Mouse (Mus musculus) midbrain, embryonic 14.5 days (tissue): Measurements from ENCODE around the gene Plekhm3. TPM values are rescaled to one million over a fixed set of nuclear protein-coding genes. Genes with fewer than 3 reads are reported as not detected.

ENCODE experiments used
- ATAC-seq: fragments of 200-750 bp; cut with Nextera tagmentation; 2 replicates; pipeline ENCODE4 v1.8.0; 2017; ENCODE audit warnings: moderate number of reproducible peaks, moderate library complexity; ENCODE audit not compliant: low FRiP score, low TSS enrichment
- DNase-seq: peaks from one replicate; pipeline ENCODE4 v3.0.0-alpha.2; 2015
- H3K27ac ChIP-seq: fragments of 300-500 bp; sonication (generic); replicated peaks from 2 replicates; pipeline ENCODE4 v1.5.1; 2014; ENCODE audit warnings: mild to moderate bottlenecking, low read depth, low read length, moderate library complexity
- H3K27me3 ChIP-seq: fragments of 300-500 bp; sonication (generic); 2 replicates; pipeline ENCODE4 v1.6.1; 2014; ENCODE audit warnings: low read length, control low read depth, mixed read lengths; ENCODE audit not compliant: control insufficient read depth, insufficient read depth
- H3K36me3 ChIP-seq: fragments of 300-500 bp; sonication (generic); 2 replicates; pipeline ENCODE4 v1.6.1; 2014; ENCODE audit warnings: low read length, control low read depth; ENCODE audit not compliant: control insufficient read depth, insufficient read depth
- H3K4me1 ChIP-seq: fragments of 300-500 bp; sonication (generic); 2 replicates; pipeline ENCODE4 v1.6.1; 2014; ENCODE audit warnings: mild to moderate bottlenecking, antibody characterized with exemption, low read length, control low read depth; ENCODE audit not compliant: control insufficient read depth, insufficient read depth
- H3K4me2 ChIP-seq: fragments of 300-500 bp; sonication (generic); 2 replicates; pipeline ENCODE4 v1.6.1; 2014; ENCODE audit warnings: mild to moderate bottlenecking, low read length, moderate library complexity
- H3K4me3 ChIP-seq: fragments of 300-500 bp; sonication (generic); replicated peaks from 2 replicates; pipeline ENCODE4 v1.5.1; 2014; ENCODE audit warnings: low read depth, low read length
- H3K9ac ChIP-seq: fragments of 300-500 bp; sonication (generic); replicated peaks from 2 replicates; pipeline ENCODE4 v1.6.1; 2014; ENCODE audit warnings: mild to moderate bottlenecking, low read length, moderate library complexity
- H3K9me3 ChIP-seq: fragments of 300-500 bp; sonication (generic); 2 replicates; pipeline ENCODE4 v1.6.1; 2016; ENCODE audit warnings: low read length, control low read depth, mixed read lengths; ENCODE audit not compliant: control insufficient read depth
- WGBS: fragments of 180-500 bp; shearing (Covaris S2); extraction: QIAGEN DNeasy Blood & Tissue Kit; methylation state at CpG from one replicate; pipeline ENCODE4 v1.1.7; 2014; 5-methylcytosine and 5-hydroxymethylcytosine counted together
- polyA plus RNA-seq: library from polyadenylated mRNA; unstranded; fragments of >200 nt; fragmentation: Nextera tagmentation; extraction: Ambion mirVana; gene quantifications from 2 replicates; pipeline ENCODE4 v1.2.1, GENCODE M21; 2014

Plekhm3 gene
- 11.7 and 12.3 TPM in 2 replicates for polyA plus RNA-seq

DNA sequence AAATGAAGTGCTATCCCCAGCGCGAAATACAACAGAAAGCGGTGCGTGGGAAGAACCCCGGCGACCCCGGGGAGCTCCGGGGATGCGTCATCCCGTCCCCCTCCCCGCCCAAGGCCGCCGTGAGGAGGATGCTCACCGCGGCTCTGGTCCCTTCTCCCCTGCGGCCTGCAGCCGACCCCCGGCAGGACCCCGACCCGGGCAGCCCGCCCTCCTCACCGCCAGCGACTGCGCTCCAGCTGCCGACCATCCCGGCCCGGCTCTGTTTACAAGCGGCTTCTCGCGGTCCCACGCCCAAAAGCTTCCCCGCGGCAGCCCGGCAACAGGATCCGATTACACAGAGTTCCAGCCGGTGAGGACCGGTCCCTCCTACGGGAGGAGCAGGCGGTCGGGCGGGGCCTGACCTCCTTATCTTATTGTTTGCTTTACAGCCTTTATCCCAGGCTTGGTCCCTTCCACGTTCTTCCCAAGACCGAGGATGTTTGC lies at the start of gene Plekhm3:
Gene Plekhm3 (minus strand): TSS at position 346 of the 483 bp plus-strand sequence.
- peak; percentile 93 for ATAC-seq
- H3K9ac ChIP-seq = peak within 1 kb of the TSS; percentile 93
- H3K27ac ChIP-seq = peak within 1 kb of the TSS; percentile 88
- no peaks in the 10 kb centered on the region for H3K27me3 ChIP-seq
- under 1% methylated on average over 43 of the region's 43 CpGs for WGBS
- peak within 1 kb of the TSS; percentile 69 for H3K4me3 ChIP-seq
- peaks cover 6% of the 10 kb centered on the region; the same call in 1 of the 2 replicates for H3K4me1 ChIP-seq
- H3K9me3 ChIP-seq = no peaks in the 10 kb centered on the region
- no peaks in the 10 kb centered on the region for H3K36me3 ChIP-seq
- DNase-seq = peak; percentile 91
- H3K4me2 ChIP-seq = peak within 1 kb of the TSS; percentile 63

DNA sequence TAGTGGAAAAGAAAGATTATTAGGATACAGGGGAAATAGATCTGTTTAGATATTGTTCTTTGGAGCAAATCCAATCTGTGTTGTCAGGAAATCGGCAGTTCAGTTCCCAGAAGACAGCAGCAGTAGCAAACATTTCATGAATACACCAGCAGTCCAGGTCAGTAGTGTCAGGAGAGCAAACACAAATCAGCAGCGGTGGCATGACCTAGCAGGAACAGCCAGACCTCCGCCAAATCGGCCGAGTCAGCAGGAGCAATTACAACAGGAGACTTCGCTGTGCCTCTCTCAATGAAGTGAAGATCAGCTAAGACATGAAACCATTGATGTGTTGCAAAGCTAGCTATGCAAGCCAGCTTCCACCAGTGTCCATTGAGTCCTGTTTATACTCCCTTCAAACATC lies 49.0 kb upstream of the Plekhm3 start:
- ATAC-seq = no peak
- Histone ChIP-seq H3K4me1 (no peaks in the 10 kb centered on the region), H3K4me3 (no peak overlapping the region), H3K27ac (no peak overlapping the region), H3K9me3 (no peaks in the 10 kb centered on the region), H3K4me2 (no peak overlapping the region), H3K9ac (no peak overlapping the region), H3K27me3 (no peaks in the 10 kb centered on the region), H3K36me3 (no peaks in the 10 kb centered on the region)
- DNase-seq = no peak
- 94% methylated on average over 6 of the region's 6 CpGs for whole genome bisulfite sequencing

DNA sequence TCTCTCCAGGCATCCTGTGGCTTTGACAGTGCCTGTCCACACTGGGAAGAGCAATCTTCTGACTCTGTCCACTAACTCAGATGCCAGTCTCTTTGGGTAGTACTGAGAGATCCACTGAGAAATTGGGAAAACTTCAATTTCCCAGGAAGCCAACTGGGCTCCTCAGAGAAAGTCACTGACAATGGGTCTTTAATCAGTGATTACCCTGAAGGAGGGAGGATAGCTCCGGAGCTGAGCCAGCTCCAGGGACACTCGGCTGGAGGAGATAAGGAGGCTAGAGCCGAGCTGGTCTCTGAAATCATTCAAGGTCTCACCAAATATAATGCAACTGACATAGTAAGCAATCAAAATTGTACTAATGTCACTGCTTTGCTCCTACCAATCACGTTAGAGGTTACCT lies 47.9 kb upstream of the Plekhm3 start:
- Histone ChIP-seq H3K27me3 (no peaks in the 10 kb centered on the region), H3K4me1 (no peaks in the 10 kb centered on the region), H3K27ac (no peak overlapping the region), H3K4me2 (no peak overlapping the region), H3K36me3 (no peaks in the 10 kb centered on the region), H3K4me3 (no peak overlapping the region), H3K9ac (no peak overlapping the region), H3K9me3 (no peaks in the 10 kb centered on the region)
- no peak for ATAC-seq
- 90% methylated on average over 4 of the region's 4 CpGs for WGBS
- DNase-seq = no peak

DNA sequence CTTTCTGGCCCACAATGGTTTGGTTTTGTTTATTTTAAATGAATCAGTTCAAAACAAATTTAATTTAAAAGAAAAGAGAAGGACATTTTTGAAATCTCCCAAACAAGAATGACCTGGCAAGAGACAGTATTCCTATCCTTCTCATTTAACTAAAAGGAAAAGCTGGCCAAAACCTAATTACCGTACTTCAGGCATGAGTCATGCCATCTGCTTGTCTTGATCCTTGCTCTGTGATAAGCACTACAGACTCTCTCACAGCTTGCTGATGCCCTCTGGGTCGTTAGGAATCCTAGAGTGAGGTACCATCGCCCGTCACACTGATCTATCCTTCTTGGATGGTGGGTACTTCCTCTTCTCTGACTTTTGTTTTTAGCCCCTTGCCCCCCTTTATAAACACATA lies 36.6 kb upstream of the Plekhm3 start:
- no peak overlapping the region for H3K27ac ChIP-seq
- H3K4me2 ChIP-seq = no peak overlapping the region
- 82% methylated on average over 4 of the region's 4 CpGs for WGBS
- no peaks in the 10 kb centered on the region for H3K27me3 ChIP-seq
- no peak overlapping the region for H3K4me3 ChIP-seq
- H3K4me1 ChIP-seq = no peaks in the 10 kb centered on the region
- DNase-seq = no peak
- ATAC-seq = no peak
- no peaks in the 10 kb centered on the region for H3K9me3 ChIP-seq
- no peaks in the 10 kb centered on the region for H3K36me3 ChIP-seq
- no peak overlapping the region for H3K9ac ChIP-seq

DNA sequence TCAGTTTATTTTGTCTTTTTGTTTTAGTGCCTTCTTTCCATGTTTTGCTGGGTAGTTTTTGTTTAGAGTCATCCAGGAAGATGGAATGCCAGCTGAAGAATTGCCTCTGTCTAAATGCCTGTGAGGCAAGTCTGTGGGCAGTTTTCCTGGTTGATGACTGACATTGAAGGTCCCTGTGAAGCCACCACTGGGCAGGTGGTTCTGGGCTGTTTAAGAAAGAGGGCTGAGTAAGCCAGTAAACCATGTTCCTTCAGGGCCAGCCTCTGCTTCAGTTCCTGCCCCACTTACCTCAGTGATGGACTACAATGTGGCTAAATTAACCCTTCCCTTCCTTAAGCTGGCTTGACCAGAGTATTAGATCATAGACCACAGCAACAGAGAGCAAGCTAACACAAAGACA lies 31.6 kb upstream of the Plekhm3 start:
- DNase-seq = no peak
- no peak for ATAC-seq
- Histone ChIP-seq H3K36me3 (no peaks in the 10 kb centered on the region), H3K4me1 (no peaks in the 10 kb centered on the region), H3K27ac (no peak overlapping the region), H3K27me3 (no peaks in the 10 kb centered on the region), H3K4me3 (no peak overlapping the region), H3K4me2 (no peak overlapping the region), H3K9ac (no peak overlapping the region), H3K9me3 (no peaks in the 10 kb centered on the region)

DNA sequence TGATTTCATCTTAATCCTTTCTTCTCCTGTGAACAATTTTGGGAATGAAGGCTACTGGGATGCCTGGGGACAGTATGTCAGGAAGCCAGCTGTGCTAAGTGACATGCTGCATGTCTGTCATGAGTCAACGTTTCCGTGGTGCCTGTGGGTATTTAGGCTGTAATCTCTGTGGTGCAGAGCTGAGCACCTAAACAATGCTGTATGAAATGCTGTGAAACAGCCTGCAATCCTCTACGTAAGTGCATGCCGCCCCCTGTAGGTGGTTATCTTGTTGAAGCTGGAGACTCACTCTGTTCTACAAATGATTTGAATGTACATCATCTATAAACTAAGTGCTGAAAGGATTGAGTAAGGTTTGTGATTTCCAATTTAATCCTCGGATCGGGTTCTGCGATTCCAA lies 29.5 kb upstream of the Plekhm3 start:
- H3K4me3 ChIP-seq = no peak overlapping the region
- H3K9ac ChIP-seq = no peak overlapping the region
- H3K27ac ChIP-seq = no peak overlapping the region
- ATAC-seq = no peak
- H3K27me3 ChIP-seq = no peaks in the 10 kb centered on the region
- WGBS = 39% methylated on average over 7 of the region's 7 CpGs
- no peaks in the 10 kb centered on the region for H3K36me3 ChIP-seq
- H3K4me1 ChIP-seq = peaks cover 3% of the 10 kb centered on the region; the same call in 1 of the 2 replicates
- H3K9me3 ChIP-seq = no peaks in the 10 kb centered on the region
- peak; percentile 85 for DNase-seq
- H3K4me2 ChIP-seq = no peak overlapping the region

DNA sequence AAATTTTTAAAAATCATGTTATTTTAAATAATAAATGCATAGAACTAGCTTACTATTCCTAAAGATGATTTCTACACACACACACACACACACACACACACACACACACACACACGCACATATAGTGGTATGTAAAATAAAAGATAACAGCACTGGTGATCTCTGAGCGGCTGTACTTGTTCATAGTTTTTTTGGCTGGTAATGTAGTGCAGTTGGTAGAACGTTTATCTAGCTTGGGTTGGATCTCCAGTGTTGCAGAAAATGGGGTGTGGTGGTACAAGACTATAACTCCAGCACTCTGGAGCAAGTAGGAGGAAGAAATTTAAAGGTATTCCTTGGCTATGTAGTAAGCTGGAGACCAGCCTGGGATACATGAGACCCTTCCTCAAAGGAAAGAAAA lies 26.6 kb upstream of the Plekhm3 start:
- no peak overlapping the region for H3K4me2 ChIP-seq
- H3K4me3 ChIP-seq = no peak overlapping the region
- no peak for DNase-seq
- no peaks in the 10 kb centered on the region for H3K9me3 ChIP-seq
- no peaks in the 10 kb centered on the region for H3K27me3 ChIP-seq
- no peak overlapping the region for H3K9ac ChIP-seq
- H3K4me1 ChIP-seq = peaks cover 3% of the 10 kb centered on the region; the same call in 1 of the 2 replicates
- no peak for ATAC-seq
- H3K36me3 ChIP-seq = no peaks in the 10 kb centered on the region
- H3K27ac ChIP-seq = no peak overlapping the region
- 91% methylated on average over 3 of the region's 3 CpGs for WGBS

DNA sequence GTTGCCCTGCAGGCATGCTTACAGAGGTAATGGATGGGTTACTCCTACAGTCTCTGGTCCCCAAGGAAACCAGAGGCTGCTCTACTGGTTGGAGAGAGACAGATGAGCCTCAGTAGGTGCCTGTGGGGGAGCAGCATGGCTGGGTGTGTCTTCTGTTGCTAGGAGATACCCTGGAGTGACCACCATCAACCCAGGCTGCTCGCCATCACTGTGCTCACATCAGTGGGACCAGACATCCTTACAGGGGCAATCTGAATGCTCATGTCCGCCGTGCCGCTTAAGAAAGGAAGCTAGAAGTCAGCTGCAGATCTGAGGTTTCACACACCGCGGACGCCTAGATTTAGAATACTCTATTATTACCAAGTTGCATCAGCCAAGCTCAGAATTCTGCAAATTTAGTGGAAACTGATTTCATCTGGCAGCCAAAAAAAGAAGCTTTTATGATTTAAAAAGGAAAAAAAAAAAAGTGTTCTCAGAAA lies 21.7 kb upstream of the Plekhm3 start:
- no peak for ATAC-seq
- WGBS = 66% methylated on average over 7 of the region's 7 CpGs
- no peak overlapping the region for H3K4me3 ChIP-seq
- H3K27ac ChIP-seq = no peak overlapping the region
- H3K36me3 ChIP-seq = no peaks in the 10 kb centered on the region
- no peak overlapping the region for H3K4me2 ChIP-seq
- no peak overlapping the region for H3K9ac ChIP-seq
- peak; percentile 19 for DNase-seq
- no peaks in the 10 kb centered on the region for H3K9me3 ChIP-seq
- H3K27me3 ChIP-seq = no peaks in the 10 kb centered on the region
- peaks cover 16% of the 10 kb centered on the region for H3K4me1 ChIP-seq

DNA sequence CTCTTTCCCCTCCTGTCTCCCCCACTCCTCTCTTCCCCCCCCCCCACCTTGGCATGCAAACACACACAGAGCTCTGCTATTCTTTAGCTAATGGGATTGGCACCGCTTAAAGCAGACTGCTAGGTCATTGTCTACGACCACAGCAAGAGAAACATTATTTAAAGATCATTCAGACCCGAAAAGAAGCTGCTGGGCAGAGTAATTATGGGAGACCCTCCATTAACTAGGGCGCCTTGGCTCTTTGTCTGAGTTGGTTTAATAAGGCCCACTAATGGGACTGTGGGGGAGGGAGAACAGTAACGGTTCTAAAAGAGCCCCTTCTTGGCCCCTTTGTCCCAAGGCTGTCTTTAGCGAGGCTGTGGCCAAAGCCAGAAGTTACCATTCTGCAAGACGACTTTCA lies 18.7 kb upstream of the Plekhm3 start:
- peak; percentile 50 for DNase-seq
- Histone ChIP-seq H3K27me3 (no peaks in the 10 kb centered on the region), H3K36me3 (no peaks in the 10 kb centered on the region), H3K4me1 (peaks cover 13% of the 10 kb centered on the region), H3K9me3 (no peaks in the 10 kb centered on the region), H3K27ac (no peak overlapping the region), H3K4me3 (no peak overlapping the region), H3K9ac (0 out of 2 replicates have a peak overlapping the region, but pooled peaks have one; percentile 26), H3K4me2 (peak overlapping the region; percentile 24; the same call in 1 of the 2 replicates)
- 0 out of 2 replicates have a peak, but pooled peaks have one; percentile 24 for ATAC-seq
- WGBS = 4% methylated on average over 7 of the region's 7 CpGs
